Mouse (Mus musculus): ENCODE data around the gene Ddx20. TPM values are rescaled to one million over a fixed set of nuclear protein-coding genes. Genes with fewer than 3 reads are reported as not detected.

Gene Ddx20
- polyA plus RNA-seq (2012; rRNA removed), result 53.1 and 78.9 TPM in 2 replicates

GRCm38 (mm10) chr3:105687324-105688060 lies at the start of gene Ddx20:
Ddx20 (minus strand) TSS chr3:105687574.

GRCm38 (mm10) chr3:105704031-105705008 lies 16.9 kb upstream of the Ddx20 start, which contains the start of gene Inka2:
Inka2 (plus strand) TSS chr3:105704599.

Other genes starting within 250 kb of the Ddx20 start
- 24.6 and 30.8 TPM in 2 replicates for gene Kcnd3, start 235.2 kb downstream of the Ddx20 start, polyA plus RNA-seq (2012; rRNA removed)
- 3.0 and 3.8 TPM in 2 replicates for gene Inka2, start 17.0 kb upstream of the Ddx20 start, polyA plus RNA-seq (2012; rRNA removed)
- gene Rap1a, start 113.8 kb upstream of the Ddx20 start, polyA plus RNA-seq (2012; rRNA removed), result 1.6 and 2.6 TPM in 2 replicates
- gene Adora3, start 183.3 kb upstream of the Ddx20 start, polyA plus RNA-seq (2012; rRNA removed), result 0.22 and 0.83 TPM in 2 replicates
- 0.31 TPM in 1 of 2 replicates, not detected in the other for gene Tmigd3, start 183.3 kb upstream of the Ddx20 start, polyA plus RNA-seq (2012; rRNA removed)
- 0.54 and 0.71 TPM in 2 replicates for gene I830077J02Rik, start 245.1 kb upstream of the Ddx20 start, polyA plus RNA-seq (2012; rRNA removed)